Mouse (Mus musculus): Measurements from ENCODE around the gene Figla.

GRCm38 (mm10) chr6:86053099-86053498 lies 37.1 kb downstream of the Figla start:
- no peak for TF ChIP-seq POLR2A (IDR thresholded peaks at IDR 0.05; ENCODE audit: borderline replicate concordance, low read depth, low read length)
- no peak for TF ChIP-seq CTCF (IDR thresholded peaks at IDR 0.05; ENCODE audit: low read depth, low read length)
